Mouse (Mus musculus): ENCODE measurements around the gene Trim40.
"Not testable (repeated sequence)": the region's sequence is repeated elsewhere in the genome, so short reads cannot be mapped to it uniquely, and the experiment has no call there.

The Trim40 gene

GRCm38 (mm10) chr17:36893387-36893786, 3.5 kb upstream of the Trim40 start:
- no peak for DNase-seq (ENCODE audit: low spot score)

- DNase-seq (ENCODE audit: low spot score) = peak; percentile 75
Measured at GRCm38 (mm10) chr17:36892362-36892761, 2.4 kb upstream of the Trim40 start.

GRCm38 (mm10) chr17:36891496-36891895, 1.6 kb upstream of the Trim40 start:
- DNase-seq (ENCODE audit: low spot score) = not testable (repeated sequence)

GRCm38 (mm10) chr17:36885132-36885790, 4.7 kb downstream of the Trim40 start:
- no peak for DNase-seq (ENCODE audit: low spot score)

- no peak for DNase-seq (ENCODE audit: low spot score)
Measured at GRCm38 (mm10) chr17:36883350-36883749, 6.6 kb downstream of the Trim40 start.

GRCm38 (mm10) chr17:36874636-36875035, 15.3 kb downstream of the Trim40 start:
- no peak for DNase-seq (ENCODE audit: low spot score)

GRCm38 (mm10) chr17:36869955-36870810, 19.7 kb downstream of the Trim40 start:
- no peak for DNase-seq (ENCODE audit: low spot score)

- no peak for DNase-seq (ENCODE audit: low spot score)
Measured at GRCm38 (mm10) chr17:36869284-36869954, 20.5 kb downstream of the Trim40 start, which contains the start of gene Trim10. Gene Trim10 (plus strand): TSS chr17:36869574.

GRCm38 (mm10) chr17:36868836-36869235, 21.1 kb downstream of the Trim40 start:
- DNase-seq (ENCODE audit: low spot score) = no peak

- no peak for DNase-seq (ENCODE audit: low spot score)
Measured at GRCm38 (mm10) chr17:36866719-36867527, 23.0 kb downstream of the Trim40 start, which contains the start of gene Trim15. Gene Trim15 (minus strand): TSS chr17:36867210.

- no peak for DNase-seq (ENCODE audit: low spot score)
Measured at GRCm38 (mm10) chr17:36861680-36862079, 28.2 kb downstream of the Trim40 start.

GRCm38 (mm10) chr17:36858181-36858580, 31.7 kb downstream of the Trim40 start:
- no peak for DNase-seq (ENCODE audit: low spot score)

GRCm38 (mm10) chr17:36856236-36856635, 33.7 kb downstream of the Trim40 start:
- peak; percentile 45 for DNase-seq (ENCODE audit: low spot score)

GRCm38 (mm10) chr17:36855484-36855883, 34.4 kb downstream of the Trim40 start:
- DNase-seq (ENCODE audit: low spot score) = no peak

GRCm38 (mm10) chr17:36851627-36852026, 38.3 kb downstream of the Trim40 start:
- no peak for DNase-seq (ENCODE audit: low spot score)

- DNase-seq (ENCODE audit: low spot score) = no peak
Measured at GRCm38 (mm10) chr17:36851200-36851599, 38.7 kb downstream of the Trim40 start.

- no peak for DNase-seq (ENCODE audit: low spot score)
Measured at GRCm38 (mm10) chr17:36849992-36850391, 39.9 kb downstream of the Trim40 start.

GRCm38 (mm10) chr17:36848911-36849310, 41.0 kb downstream of the Trim40 start:
- DNase-seq (ENCODE audit: low spot score) = no peak

- peak; percentile 64 for DNase-seq (ENCODE audit: low spot score)
Measured at GRCm38 (mm10) chr17:36844725-36845124, 45.2 kb downstream of the Trim40 start.

GRCm38 (mm10) chr17:36844286-36844719, 45.6 kb downstream of the Trim40 start:
- peak; percentile 54 for DNase-seq (ENCODE audit: low spot score)

GRCm38 (mm10) chr17:36843696-36844095, 46.2 kb downstream of the Trim40 start:
- no peak for DNase-seq (ENCODE audit: low spot score)

Measured in adipocyte (in vitro differentiated cells).